Mouse (Mus musculus) right cerebral cortex, postnatal 14 days (tissue): Measurements from ENCODE around the gene Rab31.

Experiments
- DNase-seq: peaks from one replicate; pipeline ENCODE4 v3.0.0; 2022

Rab31 gene

DNA sequence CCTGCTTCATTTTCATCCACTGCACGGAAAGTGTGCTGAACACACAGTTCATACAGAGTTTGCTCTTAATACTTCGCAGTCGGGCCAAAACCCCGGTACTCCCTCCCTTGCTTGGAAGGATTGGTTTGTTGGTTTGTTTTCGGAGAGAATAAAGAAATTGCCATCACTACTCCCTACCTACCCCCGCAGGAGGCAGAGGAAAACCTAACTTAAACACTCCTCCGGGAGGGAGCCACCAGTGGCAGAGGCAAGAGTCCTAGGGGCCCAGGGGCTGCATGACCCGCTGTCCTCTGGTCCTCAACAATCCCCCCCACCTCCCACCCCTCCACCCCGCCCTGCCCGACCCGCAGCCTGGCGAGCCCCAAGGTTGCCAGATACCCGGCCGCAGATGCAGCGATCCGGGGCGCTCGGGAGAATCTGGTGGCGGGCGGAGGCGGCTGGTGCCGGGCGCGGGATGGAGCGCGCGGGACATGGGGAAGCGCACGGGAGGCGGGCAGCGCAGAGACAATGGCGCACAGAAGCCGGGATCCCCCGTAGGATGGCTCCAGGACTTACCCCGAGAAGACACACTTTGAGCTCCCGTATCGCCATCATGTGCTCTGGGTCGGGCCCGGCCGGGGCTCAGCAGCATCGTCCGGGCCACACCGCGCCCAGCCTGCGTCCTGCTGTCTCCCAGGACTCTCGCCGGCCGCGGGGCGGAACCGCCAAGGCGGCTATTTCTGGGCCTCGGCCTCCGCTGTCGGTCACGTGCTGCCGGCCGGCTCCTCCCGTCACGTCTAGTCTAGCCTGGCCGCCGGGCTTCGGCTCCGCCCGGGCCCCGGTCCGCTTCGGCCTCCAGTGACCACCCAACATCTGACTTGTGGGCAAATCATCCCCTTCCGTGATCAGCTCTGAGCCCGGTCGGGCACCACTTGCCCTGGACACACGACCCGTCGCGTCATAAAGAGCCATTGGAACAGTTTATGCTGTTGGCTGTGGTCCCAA is at the start of gene Rab31:
TSS of gene Rab31 (minus strand) at position 802 of the 984 bp plus-strand sequence.
- peak; percentile 83 for DNase-seq

GRCm38 (mm10) chr17:65820197-65820596 is 47.6 kb upstream of the Rab31 start:
- no peak for DNase-seq

GRCm38 (mm10) chr17:65813763-65814162 is 41.2 kb upstream of the Rab31 start:
- DNase-seq, result no peak

DNA sequence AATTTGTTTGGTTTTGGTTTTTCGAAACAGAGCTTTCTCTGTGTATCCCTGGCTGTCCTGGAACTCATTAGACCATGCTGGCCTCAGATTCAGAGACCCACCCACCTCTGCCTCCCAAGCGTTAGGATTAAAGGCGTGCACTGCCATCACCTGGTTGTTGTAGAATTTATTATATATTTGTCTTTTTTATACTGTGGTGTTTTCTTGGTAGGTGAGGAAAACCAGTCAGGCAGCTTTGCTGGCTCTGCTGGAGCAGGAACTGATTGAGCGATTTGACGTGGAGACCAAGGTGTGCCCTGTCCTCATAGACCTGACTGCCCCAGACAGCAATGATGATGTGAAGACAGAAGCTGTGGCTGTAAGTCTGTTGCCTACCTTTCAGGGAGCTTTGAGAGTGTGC is 38.5 kb upstream of the Rab31 start:
- DNase-seq, result no peak

GRCm38 (mm10) chr17:65806416-65806815 is 33.9 kb upstream of the Rab31 start:
- no peak for DNase-seq

DNA sequence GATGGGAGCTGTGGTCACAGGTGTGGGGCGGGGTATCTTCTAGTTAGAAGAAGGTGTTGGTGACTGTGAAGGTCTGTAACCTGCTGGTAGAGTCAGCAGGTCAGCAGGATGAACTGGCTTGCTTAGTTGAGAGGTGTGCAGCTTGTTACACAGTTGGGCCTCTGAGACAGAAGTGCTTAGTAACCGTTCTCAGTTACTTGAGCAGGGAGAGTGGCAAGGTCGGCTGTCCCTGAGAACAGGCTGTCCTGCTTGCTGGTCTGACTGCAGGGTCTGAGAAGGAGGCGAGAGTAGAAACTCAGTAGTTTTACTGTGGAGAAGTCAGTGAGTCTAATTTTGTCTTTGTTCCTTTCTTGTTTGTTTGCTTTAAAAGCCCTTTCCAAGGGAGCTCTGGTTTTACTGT is 33.4 kb upstream of the Rab31 start:
- no peak for DNase-seq

GRCm38 (mm10) chr17:65802026-65802425 is 29.5 kb upstream of the Rab31 start:
- no peak for DNase-seq

DNA sequence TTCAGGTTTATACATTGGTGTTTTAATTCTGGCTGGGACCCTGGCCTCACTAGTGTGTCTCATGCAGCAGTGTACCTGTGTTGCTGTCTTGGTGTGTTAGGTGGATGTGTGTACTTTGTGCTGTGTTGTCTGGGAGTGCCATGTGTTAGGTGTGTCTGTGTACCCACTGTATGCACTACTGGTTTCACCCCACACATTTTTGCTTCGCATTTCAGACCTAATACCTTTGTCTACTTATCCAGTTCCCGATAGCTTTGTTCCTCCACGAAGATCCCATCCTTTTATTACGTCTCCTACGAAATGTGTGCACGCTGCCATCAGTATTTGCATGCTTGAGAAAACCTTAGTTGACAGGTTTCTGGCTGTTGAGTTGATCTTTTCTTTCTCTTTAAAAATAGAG is 27.9 kb upstream of the Rab31 start:
- DNase-seq, result no peak

DNA sequence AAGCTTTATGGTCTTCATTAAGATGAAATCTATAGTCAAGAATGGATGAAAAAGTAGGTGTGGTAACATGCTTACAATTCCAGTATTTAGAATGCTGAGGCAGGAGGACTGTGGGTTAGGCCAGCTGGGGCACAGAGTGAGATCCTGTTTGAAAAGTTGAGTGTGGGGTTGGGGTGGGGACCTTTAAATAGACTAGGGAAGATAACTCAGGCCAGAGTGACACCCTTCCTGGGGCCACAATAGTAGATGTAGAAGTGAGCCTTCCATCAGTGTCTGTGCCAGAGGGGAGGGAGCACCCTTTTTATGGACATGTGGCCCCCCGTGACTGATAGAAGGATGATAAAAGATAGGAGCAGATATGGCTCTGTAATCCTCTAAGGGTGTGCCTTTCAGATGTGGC is 26.8 kb upstream of the Rab31 start:
- DNase-seq, result no peak

- DNase-seq, result no peak
These were observed 25.9 kb upstream of the Rab31 start for GRCm38 (mm10) chr17:65798446-65798845.

- DNase-seq, result no peak
These were observed 23.5 kb upstream of the Rab31 start for GRCm38 (mm10) chr17:65796056-65796455.

GRCm38 (mm10) chr17:65794096-65794850 is 21.7 kb upstream of the Rab31 start:
- no peak for DNase-seq

DNA sequence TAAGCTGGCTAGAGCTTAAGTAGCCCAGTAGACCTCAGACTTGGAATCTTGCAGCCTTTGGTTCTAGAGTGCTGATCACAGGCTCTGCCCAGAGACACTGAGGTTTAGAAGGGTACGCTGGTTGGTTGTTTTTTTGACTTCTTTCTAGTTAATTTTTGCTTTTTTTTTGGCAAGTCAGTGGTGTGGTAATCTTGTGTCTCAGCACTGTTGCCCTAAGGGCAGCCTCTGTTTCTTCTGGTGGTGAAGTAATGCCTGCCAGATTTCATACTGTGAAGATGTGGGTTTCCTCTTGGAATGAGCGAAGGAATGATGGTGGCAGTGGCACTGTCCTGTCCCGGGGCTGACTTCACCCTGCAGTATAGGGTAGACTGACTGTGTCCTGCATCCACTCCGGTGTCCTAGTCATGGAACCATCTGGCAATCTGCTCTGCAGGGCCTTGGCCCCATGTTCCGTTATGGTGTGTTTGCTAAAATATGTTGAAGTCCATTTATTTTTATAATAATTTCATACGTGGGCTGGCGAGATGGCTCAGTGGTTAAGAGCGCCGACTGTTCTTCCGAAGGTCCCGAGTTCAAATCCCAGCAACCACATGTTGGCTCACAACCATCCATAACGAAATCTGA is 20.9 kb upstream of the Rab31 start:
- DNase-seq, result no peak

- no peak for DNase-seq
These were observed 18.6 kb upstream of the Rab31 start for GRCm38 (mm10) chr17:65791161-65791560.

DNA sequence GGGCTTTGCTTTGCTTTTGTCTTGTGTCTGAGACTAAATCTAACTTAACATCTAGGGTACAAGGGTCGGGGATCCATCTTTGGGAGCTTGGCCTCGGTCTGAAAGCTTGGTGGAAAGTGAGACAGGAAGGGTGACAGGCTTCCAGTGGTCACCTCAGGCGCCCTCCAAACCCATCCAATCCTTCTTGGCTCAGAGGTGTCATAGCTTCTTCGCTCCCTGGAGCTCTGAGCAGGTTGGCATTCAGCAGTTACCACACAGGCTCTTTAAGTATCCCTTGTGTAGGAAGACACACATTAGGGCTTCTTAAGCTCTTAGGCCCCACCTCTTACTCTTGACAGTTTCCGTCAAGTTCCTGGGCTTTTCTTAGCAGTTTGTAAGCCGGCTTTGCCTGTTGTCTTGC is 17.0 kb upstream of the Rab31 start:
- no peak for DNase-seq

- DNase-seq, result no peak
These were observed 16.2 kb upstream of the Rab31 start for GRCm38 (mm10) chr17:65788542-65789291.

DNA sequence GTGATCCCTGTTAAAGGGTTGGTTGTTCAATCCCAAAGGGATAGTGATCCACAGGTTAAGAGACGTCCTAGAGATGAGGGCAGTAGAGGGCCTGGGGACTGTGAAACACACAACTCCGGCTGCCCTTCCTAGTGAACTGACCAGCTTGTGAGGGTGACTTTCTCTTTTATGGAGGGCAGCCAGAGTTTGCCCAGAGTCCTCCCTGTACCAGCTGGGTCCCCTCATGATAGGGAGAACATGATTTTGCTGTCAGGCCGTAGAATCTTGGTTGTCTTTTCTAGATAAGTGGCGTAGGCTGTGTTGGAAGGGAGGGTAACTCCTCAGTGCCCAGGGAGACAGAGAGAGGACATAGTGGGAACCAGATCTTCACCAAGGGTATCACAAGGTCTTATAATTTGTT is 14.7 kb upstream of the Rab31 start:
- no peak for DNase-seq

GRCm38 (mm10) chr17:65786225-65786624 is 13.7 kb upstream of the Rab31 start:
- no peak for DNase-seq

GRCm38 (mm10) chr17:65785707-65786106 is 13.2 kb upstream of the Rab31 start:
- DNase-seq, result no peak

DNA sequence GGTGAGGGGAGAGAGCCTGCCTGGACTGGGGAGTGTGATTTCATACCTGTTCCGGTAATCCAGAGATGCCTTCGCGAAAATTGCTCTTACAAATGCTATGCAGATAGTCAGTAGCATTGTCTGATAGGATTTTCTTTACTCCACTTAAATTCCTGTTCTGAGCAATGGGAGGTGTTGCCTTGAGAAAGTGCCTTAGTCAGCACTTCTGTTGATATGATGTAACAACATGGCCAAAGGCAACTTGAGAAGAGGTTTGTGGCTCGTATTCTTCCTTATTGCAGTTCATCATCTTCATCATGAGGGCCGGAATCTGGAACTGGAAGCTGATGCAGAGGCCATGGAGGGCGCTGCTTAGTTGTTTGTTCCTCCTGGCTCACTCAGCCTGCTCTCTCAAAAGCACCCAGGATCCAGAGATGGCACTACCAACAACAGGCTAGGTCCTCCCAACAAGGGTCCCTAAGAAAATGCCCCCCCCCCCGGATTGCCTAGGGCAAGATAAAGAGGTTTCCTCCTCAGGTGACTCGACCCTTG is 12.1 kb upstream of the Rab31 start:
- DNase-seq, result no peak

DNA sequence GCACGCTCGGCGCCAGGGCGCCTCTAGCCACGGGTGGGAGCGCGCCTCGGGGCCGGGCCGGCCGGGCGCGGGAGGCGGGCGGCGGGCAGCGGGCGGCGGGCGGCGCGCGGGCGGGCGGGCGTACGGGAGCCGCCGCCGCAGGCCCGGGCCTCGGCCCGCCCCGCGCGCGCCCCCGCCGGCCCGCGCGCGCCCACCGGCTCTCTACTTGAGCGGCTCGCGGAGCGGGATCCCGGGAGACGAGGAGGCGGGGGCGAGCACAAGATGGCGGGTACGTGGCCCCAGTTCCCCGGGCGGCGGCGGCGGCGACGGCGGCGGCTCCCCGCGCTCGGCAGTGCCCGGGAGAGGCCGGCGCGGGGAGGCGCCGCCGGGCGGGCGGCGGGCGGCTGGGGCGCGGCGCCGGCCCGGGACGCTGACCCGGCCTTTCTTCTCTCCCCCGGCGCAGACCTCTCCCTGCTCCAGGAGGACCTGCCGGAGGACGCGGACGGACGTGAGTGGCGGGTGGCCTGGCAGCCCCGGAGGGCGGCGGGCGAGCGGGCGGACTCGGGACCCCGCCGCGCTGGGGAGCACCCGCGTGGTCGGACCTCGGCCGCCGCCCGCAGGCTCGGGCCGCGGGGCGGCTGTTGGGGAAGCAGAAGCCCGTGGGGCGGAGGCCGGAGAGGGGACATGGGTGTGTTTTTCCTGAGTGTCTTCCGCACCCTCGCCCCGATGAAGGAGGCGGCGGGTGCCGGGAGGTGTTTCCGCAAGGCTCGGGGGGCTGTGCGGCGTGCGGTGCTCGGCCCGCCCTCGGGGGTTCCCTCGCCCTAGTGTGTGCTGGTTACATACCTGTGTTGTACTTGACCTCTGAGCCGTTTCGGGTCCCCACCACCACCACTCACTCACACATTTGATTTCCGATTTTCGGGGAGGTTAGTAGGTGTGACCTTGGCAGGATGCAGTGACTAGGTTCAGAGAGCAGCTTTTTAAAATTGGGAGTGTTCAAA is 10.9 kb upstream of the Rab31 start:
- peak; percentile 84 for DNase-seq
